Mouse (Mus musculus): ENCODE results near the gene Cyp17a1. TPM values are rescaled to one million over a fixed set of nuclear protein-coding genes. Genes with fewer than 3 reads are reported as not detected.

The Cyp17a1 gene
- polyA plus RNA-seq, 1 experiment from 2014 or later = not detected

DNA sequence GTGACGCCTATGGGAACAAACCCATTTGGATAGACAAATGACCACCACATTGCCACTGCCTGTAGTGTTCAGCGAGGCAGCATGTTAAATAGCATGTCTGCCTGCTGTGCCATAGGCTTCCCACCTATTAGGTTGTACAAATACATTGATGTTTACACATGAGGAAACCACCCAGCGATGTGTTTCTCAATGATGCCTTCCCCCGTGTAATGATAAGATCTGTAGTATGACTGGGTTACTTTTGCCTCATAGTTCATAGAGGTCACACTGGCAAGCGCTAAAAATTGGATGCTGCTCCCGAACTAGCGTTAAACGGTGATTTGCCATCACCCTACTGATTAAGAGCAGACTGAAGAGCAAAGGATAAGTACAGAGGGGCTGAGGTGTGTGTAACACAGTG is 10.8 kb downstream of the Cyp17a1 start:
- no peak for DNase-seq (ENCODE audit: low spot score)
- no peak overlapping the region for H3K27ac ChIP-seq
- ATAC-seq (replicated peaks; ENCODE audit: low FRiP score, low read depth) = no peak

DNA sequence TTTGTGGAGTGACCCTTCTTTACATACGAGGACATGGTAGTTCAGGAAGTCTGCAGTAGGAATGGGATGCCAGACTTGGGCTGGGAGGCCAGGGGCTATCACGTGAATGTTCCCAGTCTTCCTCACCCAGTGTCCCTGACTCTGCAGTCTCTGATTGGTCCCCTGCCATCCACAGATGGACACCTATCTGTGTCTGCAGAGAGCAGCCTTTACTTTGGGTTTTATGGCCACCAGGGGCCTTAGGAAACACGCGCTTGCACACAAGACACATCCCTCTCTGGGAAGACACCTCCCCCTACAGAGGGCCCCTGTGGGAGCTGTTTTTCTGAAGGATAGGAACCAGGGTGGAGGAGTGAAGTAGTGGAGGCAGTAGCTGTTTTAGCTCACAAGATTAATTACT is 11.5 kb downstream of the Cyp17a1 start:
- TF ChIP-seq CTCF (IDR thresholded peaks at IDR 0.05; ENCODE audit: low read depth) = peak; percentile 41; the same call in 1 of the 2 replicates
- H3K4me1 ChIP-seq (replicated peaks; ENCODE audit: insufficient read depth, low read length) = no peaks in the 10 kb centered on the region
- 0 out of 2 replicates have a peak, but pooled peaks cover 5% of the 10 kb centered on the region for H3K36me3 ChIP-seq (ENCODE audit: insufficient read depth, low read length)
- H3K27me3 ChIP-seq (ENCODE audit: insufficient read depth, low read length) = no peaks in the 10 kb centered on the region
- H3K27ac ChIP-seq = 0 out of 2 replicates have a peak overlapping the region, but pooled peaks have one; percentile 9
- H3K9me3 ChIP-seq (replicated peaks; ENCODE audit: low read length) = no peaks in the 10 kb centered on the region
- DNase-seq (ENCODE audit: low spot score) (no peak), ATAC-seq (replicated peaks; ENCODE audit: low FRiP score, low read depth) (no peak)
- H3K4me2 ChIP-seq (ENCODE audit: low read length) = no peak overlapping the region
- WGBS = 27% methylated on average over 4 of the region's 4 CpGs
- no peak overlapping the region for H3K9ac ChIP-seq (ENCODE audit: low read depth, low read length)
- H3K4me3 ChIP-seq (replicated peaks; ENCODE audit: low read depth, low read length) = no peak overlapping the region

More for the DNA sequence above, 10.8 kb downstream of the Cyp17a1 start:
- Histone ChIP-seq H3K4me1 (replicated peaks; ENCODE audit: insufficient read depth, low read length) (no peaks in the 10 kb centered on the region), H3K9ac (ENCODE audit: low read depth, low read length) (no peak overlapping the region), H3K9me3 (replicated peaks; ENCODE audit: low read length) (no peaks in the 10 kb centered on the region), H3K4me2 (ENCODE audit: low read length) (no peak overlapping the region), H3K4me3 (replicated peaks; ENCODE audit: low read depth, low read length) (no peak overlapping the region), H3K27me3 (ENCODE audit: insufficient read depth, low read length) (no peaks in the 10 kb centered on the region), H3K36me3 (ENCODE audit: insufficient read depth, low read length) (no peaks in the 10 kb centered on the region)
- no peak for TF ChIP-seq CTCF (IDR thresholded peaks at IDR 0.05; ENCODE audit: low read depth)
- WGBS = 67% methylated on average over 8 of the region's 8 CpGs

DNA sequence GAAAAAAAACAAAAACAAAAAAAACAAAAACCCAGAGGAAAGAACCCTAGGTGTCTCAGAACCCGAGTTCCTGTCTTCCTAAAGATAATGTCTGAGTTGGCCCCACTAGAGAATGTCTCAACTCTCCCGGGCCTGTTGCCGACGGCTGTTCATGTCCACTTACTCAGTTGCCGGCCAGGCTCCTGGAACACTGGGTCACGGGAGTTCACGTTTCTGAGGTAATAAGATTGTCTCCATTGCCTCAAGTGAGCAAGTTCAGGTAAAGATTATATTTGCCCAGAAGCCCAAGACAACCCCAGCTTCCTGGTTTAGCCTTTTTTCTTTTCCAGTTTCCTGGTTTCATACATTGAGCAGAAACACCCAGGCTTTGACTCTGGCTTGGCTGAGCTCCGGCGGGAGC is 14.1 kb downstream of the Cyp17a1 start:
- no peak for ATAC-seq (replicated peaks; ENCODE audit: low FRiP score, low read depth)

DNA sequence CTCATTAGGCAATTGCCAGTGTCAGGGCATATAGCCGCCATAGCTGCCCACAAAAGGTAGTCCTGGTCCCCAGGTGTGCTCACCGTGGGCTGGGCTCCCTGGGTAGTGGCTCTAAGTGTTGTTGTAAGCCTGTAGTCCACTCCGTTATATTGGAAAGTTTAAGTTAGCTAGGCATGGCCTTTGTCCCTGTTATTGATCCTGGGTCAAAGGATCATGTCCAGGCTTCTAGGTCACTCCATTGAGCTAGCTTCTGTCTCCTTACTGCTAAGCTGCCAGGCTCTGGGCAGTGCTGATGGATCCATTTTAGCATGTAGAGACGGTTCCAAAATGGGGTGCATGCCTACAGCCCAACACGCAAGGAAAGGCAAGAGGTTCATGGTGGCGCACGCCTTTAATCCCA is 14.6 kb downstream of the Cyp17a1 start:
- Histone ChIP-seq H3K4me1 (replicated peaks; ENCODE audit: insufficient read depth, low read length) (no peaks in the 10 kb centered on the region), H3K4me3 (replicated peaks; ENCODE audit: low read depth, low read length) (no peak overlapping the region), H3K27me3 (ENCODE audit: insufficient read depth, low read length) (no peaks in the 10 kb centered on the region), H3K9ac (ENCODE audit: low read depth, low read length) (no peak overlapping the region), H3K36me3 (ENCODE audit: insufficient read depth, low read length) (peaks cover 33% of the 10 kb centered on the region), H3K27ac (no peak overlapping the region), H3K4me2 (ENCODE audit: low read length) (no peak overlapping the region), H3K9me3 (replicated peaks; ENCODE audit: low read length) (no peaks in the 10 kb centered on the region)
- no peak for ATAC-seq (replicated peaks; ENCODE audit: low FRiP score, low read depth)
- TF ChIP-seq CTCF (IDR thresholded peaks at IDR 0.05; ENCODE audit: low read depth) = no peak
- WGBS = 95% methylated on average over 7 of the region's 7 CpGs
- DNase-seq (ENCODE audit: low spot score) = no peak

More for the DNA sequence above, 14.1 kb downstream of the Cyp17a1 start:
- Histone ChIP-seq H3K36me3 (ENCODE audit: insufficient read depth, low read length) (peaks cover 28% of the 10 kb centered on the region), H3K4me1 (replicated peaks; ENCODE audit: insufficient read depth, low read length) (no peaks in the 10 kb centered on the region), H3K9me3 (replicated peaks; ENCODE audit: low read length) (no peaks in the 10 kb centered on the region), H3K4me3 (replicated peaks; ENCODE audit: low read depth, low read length) (no peak overlapping the region), H3K27ac (no peak overlapping the region), H3K27me3 (ENCODE audit: insufficient read depth, low read length) (no peaks in the 10 kb centered on the region), H3K9ac (ENCODE audit: low read depth, low read length) (no peak overlapping the region), H3K4me2 (ENCODE audit: low read length) (no peak overlapping the region)
- no peak for TF ChIP-seq CTCF (IDR thresholded peaks at IDR 0.05; ENCODE audit: low read depth)
- no peak for DNase-seq (ENCODE audit: low spot score)
- 78% methylated on average over 9 of the region's 9 CpGs for WGBS

DNA sequence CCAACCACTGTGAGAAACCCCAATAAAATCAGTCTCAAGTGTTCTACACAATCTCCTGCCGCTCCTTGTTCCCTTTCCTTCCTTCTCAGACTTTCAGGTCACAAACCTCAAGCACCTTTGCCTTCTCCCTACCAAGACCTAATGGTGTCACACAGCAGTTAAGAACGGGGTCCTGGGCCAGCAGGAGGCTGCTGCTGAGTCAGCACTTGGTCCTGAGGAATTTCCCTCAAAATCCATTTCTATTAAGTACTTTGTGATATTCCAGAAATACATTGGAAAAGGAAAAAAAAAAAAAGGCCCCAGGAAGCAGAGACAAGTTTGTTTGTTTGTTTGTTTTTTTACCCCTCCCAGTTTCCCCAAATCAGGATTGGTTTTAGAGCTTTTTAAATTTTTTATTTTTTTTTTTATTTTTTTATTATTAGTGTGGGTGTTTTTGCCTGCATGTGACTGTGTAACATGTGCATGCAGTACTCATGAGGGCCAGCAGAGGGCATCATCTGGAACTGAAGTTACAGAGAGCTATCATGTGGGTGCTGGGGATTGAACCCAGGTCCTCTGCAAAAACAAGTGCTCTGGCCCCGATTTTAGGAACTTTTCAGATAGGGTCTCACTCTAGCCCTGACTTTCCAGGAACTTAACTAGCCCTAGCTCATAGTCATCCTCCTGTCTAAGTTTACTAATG is 15.5 kb downstream of the Cyp17a1 start:
- Histone ChIP-seq H3K4me1 (replicated peaks; ENCODE audit: insufficient read depth, low read length) (no peaks in the 10 kb centered on the region), H3K27ac (no peak overlapping the region), H3K9ac (ENCODE audit: low read depth, low read length) (no peak overlapping the region), H3K4me3 (replicated peaks; ENCODE audit: low read depth, low read length) (no peak overlapping the region), H3K36me3 (ENCODE audit: insufficient read depth, low read length) (peaks cover 38% of the 10 kb centered on the region), H3K4me2 (ENCODE audit: low read length) (no peak overlapping the region), H3K9me3 (replicated peaks; ENCODE audit: low read length) (no peaks in the 10 kb centered on the region), H3K27me3 (ENCODE audit: insufficient read depth, low read length) (no peaks in the 10 kb centered on the region)
- DNase-seq (ENCODE audit: low spot score) (no peak), ATAC-seq (replicated peaks; ENCODE audit: low FRiP score, low read depth) (no peak)
- WGBS = 93% methylated on average over 3 of the region's 3 CpGs
- TF ChIP-seq CTCF (IDR thresholded peaks at IDR 0.05; ENCODE audit: low read depth) = peak; percentile 55

DNA sequence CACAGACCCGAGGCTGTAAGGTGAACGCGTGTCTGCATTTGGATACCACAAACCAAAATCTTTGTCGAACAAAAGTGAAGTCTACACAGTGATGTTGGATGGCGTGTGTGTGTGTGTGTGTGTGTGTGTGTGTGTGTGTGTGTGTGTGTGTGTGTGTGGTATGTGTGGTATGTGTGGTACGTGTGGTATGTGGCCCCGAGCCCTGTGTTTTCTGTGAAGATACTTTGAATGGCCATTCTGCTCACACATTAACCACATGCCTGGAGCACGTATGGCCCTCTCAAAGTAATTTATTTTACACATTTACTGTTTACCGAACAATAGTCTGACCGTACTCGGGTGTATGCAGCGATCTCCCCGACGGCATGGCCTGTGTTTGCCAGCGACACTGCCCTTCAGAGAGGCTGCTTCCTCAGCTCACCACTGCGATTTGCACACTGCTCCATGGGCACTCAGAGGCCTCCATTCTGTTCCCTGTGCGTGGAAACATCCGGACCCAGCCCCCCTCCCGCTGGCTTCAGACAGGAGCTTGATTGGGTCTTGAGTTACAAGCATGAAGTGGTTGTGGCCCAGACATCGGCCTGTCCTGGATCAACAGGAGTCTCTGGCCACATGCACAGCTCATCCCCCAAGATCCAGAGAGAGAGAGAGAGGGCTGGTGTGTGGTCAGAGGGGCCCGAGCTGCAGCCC is 16.7 kb downstream of the Cyp17a1 start:
- H3K36me3 ChIP-seq (ENCODE audit: insufficient read depth, low read length) = peaks cover 44% of the 10 kb centered on the region

More for the DNA sequence above, 16.7 kb downstream of the Cyp17a1 start:
- H3K27ac ChIP-seq = no peak overlapping the region
- TF ChIP-seq CTCF (IDR thresholded peaks at IDR 0.05; ENCODE audit: low read depth) = no peak
- no peak overlapping the region for H3K4me3 ChIP-seq (replicated peaks; ENCODE audit: low read depth, low read length)
- H3K27me3 ChIP-seq (ENCODE audit: insufficient read depth, low read length) = no peaks in the 10 kb centered on the region
- no peaks in the 10 kb centered on the region for H3K9me3 ChIP-seq (replicated peaks; ENCODE audit: low read length)
- H3K4me1 ChIP-seq (replicated peaks; ENCODE audit: insufficient read depth, low read length) = no peaks in the 10 kb centered on the region
- H3K4me2 ChIP-seq (ENCODE audit: low read length) = no peak overlapping the region
- no peak for DNase-seq (ENCODE audit: low spot score)
- 91% methylated on average over 21 of the region's 21 CpGs for WGBS
- H3K9ac ChIP-seq (ENCODE audit: low read depth, low read length) = no peak overlapping the region
- ATAC-seq (replicated peaks; ENCODE audit: low FRiP score, low read depth) = no peak

Measured in kidney, postnatal 0 days (tissue).